ENCODE assay signal across 8 mouse cellular contexts in genomic region chr11:116814884-116815415, GRCm38 (mm10). TPM values are rescaled to one million over a fixed set of nuclear protein-coding genes. Genes with fewer than 3 reads are reported as not detected.
DNase-seq lines count a peak whose midpoint lies in the region; ATAC-seq and TF ChIP-seq lines count a peak whose summit lies in the region.
"Had no signal": no experiment of that assay in that cellular context is flagged by ENCODE, and none has a peak within 500 bp of the region (broad histone marks: within the 10 kb centered on the region; RNA-seq: fewer than 3 reads in every experiment).

No protein-coding gene starts in this region.

- no peak for ATAC-seq in intestine, embryonic 16.5 days

- no peak overlapping the region for H3K4me2 ChIP-seq in intestine, embryonic 16.5 days (ENCODE audit: low read depth, low read length)

- H3K4me3 ChIP-seq in liver, adult 2 months (ENCODE audit: insufficient read depth, low read depth, low read length), result no peak overlapping the region
- no peak overlapping the region for H3K4me3 ChIP-seq in intestine, embryonic 16.5 days (ENCODE audit: low read length)
- H3K4me3 ChIP-seq in olfactory bulb, adult 2 months (ENCODE audit: insufficient read depth, low read depth, low read length), result no peak overlapping the region
- H3K4me3 ChIP-seq: erythroblast, embryonic 14.5 days had no signal

- peak overlapping the region; percentile 46; the same call in 1 of the 2 replicates for H3K27ac ChIP-seq in liver, adult 2 months (replicated peaks; ENCODE audit: insufficient read depth, low read depth, low read length)
- peak overlapping the region; percentile 90 for H3K27ac ChIP-seq in intestine, embryonic 16.5 days (ENCODE audit: low read length)
- peak overlapping the region; percentile 4; the same call in 1 of the 2 replicates for H3K27ac ChIP-seq in olfactory bulb, adult 2 months (ENCODE audit: insufficient read depth, low read depth, low read length)

- DNase-seq in liver, adult 2 months (ENCODE audit: extremely low read depth, low read depth, low spot score), result no peak
- DNase-seq in liver, result no peak
- peak; percentile 83 for DNase-seq in fibroblast of lung, adult 2 months (ENCODE audit: low read depth)
- DNase-seq in urinary bladder, postnatal 4 days (ENCODE audit: low spot score in 2 of 2), result no peak
- DNase-seq in left cerebral cortex, adult 11 months (ENCODE audit: low spot score), result no peak

- TF ChIP-seq CTCF in liver, adult 2 months (IDR thresholded peaks at IDR 0.05; ENCODE audit: low read depth, low read length), result no peak
- no peak for TF ChIP-seq CTCF in olfactory bulb, adult 2 months (IDR thresholded peaks at IDR 0.05; ENCODE audit: insufficient read depth, low read depth, low read length)

- WGBS in liver, adult 2 months, result 70% methylated on average over 7 of the region's 7 CpGs
- WGBS in intestine, embryonic 16.5 days, result 32% methylated on average over 7 of the region's 7 CpGs
- 61% methylated on average over 7 of the region's 7 CpGs for WGBS in olfactory bulb, adult 2 months

- TF ChIP-seq POLR2A in liver, adult 2 months (IDR thresholded peaks at IDR 0.05; ENCODE audit: extremely low read depth, insufficient read depth, low read length), result no peak
- no peak for TF ChIP-seq POLR2A in olfactory bulb, adult 2 months (IDR thresholded peaks at IDR 0.05; ENCODE audit: insufficient read depth, low read depth, low read length)

- no peaks in the 10 kb centered on the region for H3K9me3 ChIP-seq in intestine, embryonic 16.5 days (ENCODE audit: control insufficient read depth, low read length)

- no peaks in the 10 kb centered on the region for H3K79me2 ChIP-seq in liver, adult 2 months (ENCODE audit: control insufficient read depth, insufficient read depth, low read length)

- no peak overlapping the region; the same call in 1 of the 2 replicates for H3K9ac ChIP-seq in liver, adult 2 months (ENCODE audit: low read depth, low read length)
- peak overlapping the region; percentile 50 for H3K9ac ChIP-seq in intestine, embryonic 16.5 days (ENCODE audit: low read depth, low read length)

- H3K36me3 ChIP-seq in liver, adult 2 months (ENCODE audit: control insufficient read depth, insufficient read depth, low read length), result no peaks in the 10 kb centered on the region
- no peaks in the 10 kb centered on the region; the same call in 1 of the 2 replicates for H3K36me3 ChIP-seq in intestine, embryonic 16.5 days (ENCODE audit: control insufficient read depth, insufficient read depth, low read length)

- no peaks in the 10 kb centered on the region for H3K4me1 ChIP-seq in liver, adult 2 months (ENCODE audit: control insufficient read depth, insufficient read depth, low read length)
- peaks cover 71% of the 10 kb centered on the region for H3K4me1 ChIP-seq in intestine, embryonic 16.5 days (ENCODE audit: control insufficient read depth, insufficient read depth, low read length)
- peaks cover 41% of the 10 kb centered on the region for H3K4me1 ChIP-seq in olfactory bulb, adult 2 months (ENCODE audit: control insufficient read depth, insufficient read depth, low read length)

- H3K27me3 ChIP-seq in liver, adult 2 months (ENCODE audit: control insufficient read depth, insufficient read depth, low read length), result no peaks in the 10 kb centered on the region
- no peaks in the 10 kb centered on the region for H3K27me3 ChIP-seq in intestine, embryonic 16.5 days (replicated peaks; ENCODE audit: control insufficient read depth, insufficient read depth, low read length)

RNA-seq across cellular contexts. Expression of gene Mxra7, which starts 12.9 kb away (rescaled TPM):
- total RNA-seq in liver, adult 2 months (2014; rRNA removed), result 1.4 and 1.7 TPM in 2 replicates
- 3.2 and 3.4 TPM in 2 replicates for polyA plus RNA-seq in liver, adult 2 months (2012; rRNA removed)
- 20.6 and 20.8 TPM in 2 replicates for polyA plus RNA-seq in intestine, embryonic 16.5 days (2015; fragmentation: Nextera tagmentation; extraction: Ambion mirVana)
- not detected in 2 replicates for polyA plus RNA-seq in olfactory bulb, adult 2 months (2012; ENCODE audit: insufficient read depth, insufficient read length, low replicate concordance, missing spikeins)

RNA-seq across cellular contexts. Expression of gene Mettl23, which starts 28.1 kb away (rescaled TPM):
- total RNA-seq in liver, adult 2 months (2014; rRNA removed), result 31.7 and 31.9 TPM in 2 replicates
- polyA plus RNA-seq in liver, adult 2 months (2012; rRNA removed), result 21.0 and 30.7 TPM in 2 replicates
- polyA plus RNA-seq in intestine, embryonic 16.5 days (2015; fragmentation: Nextera tagmentation; extraction: Ambion mirVana), result 58.4 and 65.8 TPM in 2 replicates
- not detected in 2 replicates for polyA plus RNA-seq in olfactory bulb, adult 2 months (2012; ENCODE audit: insufficient read depth, insufficient read length, low replicate concordance, missing spikeins)

RNA-seq across cellular contexts. Expression of gene Jmjd6, which starts 28.3 kb away (rescaled TPM):
- 17.8 and 18.2 TPM in 2 replicates for total RNA-seq in liver, adult 2 months (2014; rRNA removed)
- 12.2 and 12.3 TPM in 2 replicates for polyA plus RNA-seq in liver, adult 2 months (2012; rRNA removed)
- polyA plus RNA-seq in intestine, embryonic 16.5 days (2015; fragmentation: Nextera tagmentation; extraction: Ambion mirVana), result 86.7 and 91.2 TPM in 2 replicates
- not detected in 2 replicates for polyA plus RNA-seq in olfactory bulb, adult 2 months (2012; ENCODE audit: insufficient read depth, insufficient read length, low replicate concordance, missing spikeins)

RNA-seq across cellular contexts. Expression of gene Mfsd11, which starts 37.3 kb away (rescaled TPM):
- 5.1 and 9.1 TPM in 2 replicates for total RNA-seq in liver, adult 2 months (2014; rRNA removed)
- 11.9 and 16.6 TPM in 2 replicates for polyA plus RNA-seq in liver, adult 2 months (2012; rRNA removed)
- 47.3 and 66.2 TPM in 2 replicates for polyA plus RNA-seq in intestine, embryonic 16.5 days (2015; fragmentation: Nextera tagmentation; extraction: Ambion mirVana)
- not detected in 2 replicates for polyA plus RNA-seq in olfactory bulb, adult 2 months (2012; ENCODE audit: insufficient read depth, insufficient read length, low replicate concordance, missing spikeins)

RNA-seq across cellular contexts. Expression of gene Srsf2, which starts 37.9 kb away (rescaled TPM):
- total RNA-seq in liver, adult 2 months (2014; rRNA removed), result 50.6 and 60.3 TPM in 2 replicates
- 206 and 250 TPM in 2 replicates for polyA plus RNA-seq in liver, adult 2 months (2012; rRNA removed)
- polyA plus RNA-seq in intestine, embryonic 16.5 days (2015; fragmentation: Nextera tagmentation; extraction: Ambion mirVana), result 389 and 590 TPM in 2 replicates
- polyA plus RNA-seq in olfactory bulb, adult 2 months (2012; ENCODE audit: insufficient read depth, insufficient read length, low replicate concordance, missing spikeins), result not detected in 2 replicates

Comparison
In these comparisons a context has a peak if more than half of its experiments do, and no peak if none do; other contexts are left out.
1. H3K27ac ChIP-seq: peak in every context shown above with its lines; median percentile 90 in intestine, embryonic 16.5 days; 46 in liver, adult 2 months; 4 in olfactory bulb, adult 2 months.
2. RNA of gene Mettl23, which starts 28.1 kb away (polyA plus RNA-seq): 58.4 to 65.8 TPM in intestine, embryonic 16.5 days and 21.0 to 30.7 TPM in liver, adult 2 months; not detected in olfactory bulb, adult 2 months; every median in the first group is over 10 times any median in the second.